Mouse (Mus musculus) liver, adult (tissue): ENCODE measurements around the gene Lrrc41.

Source experiments
- GATA4 ChIP-seq: IDR thresholded peaks from 2 replicates; pipeline ENCODE4 v1.6.1; 2014; ENCODE audit warnings: mild to moderate bottlenecking, low read length; ENCODE audit not compliant: insufficient replicate concordance

Gene Lrrc41

DNA sequence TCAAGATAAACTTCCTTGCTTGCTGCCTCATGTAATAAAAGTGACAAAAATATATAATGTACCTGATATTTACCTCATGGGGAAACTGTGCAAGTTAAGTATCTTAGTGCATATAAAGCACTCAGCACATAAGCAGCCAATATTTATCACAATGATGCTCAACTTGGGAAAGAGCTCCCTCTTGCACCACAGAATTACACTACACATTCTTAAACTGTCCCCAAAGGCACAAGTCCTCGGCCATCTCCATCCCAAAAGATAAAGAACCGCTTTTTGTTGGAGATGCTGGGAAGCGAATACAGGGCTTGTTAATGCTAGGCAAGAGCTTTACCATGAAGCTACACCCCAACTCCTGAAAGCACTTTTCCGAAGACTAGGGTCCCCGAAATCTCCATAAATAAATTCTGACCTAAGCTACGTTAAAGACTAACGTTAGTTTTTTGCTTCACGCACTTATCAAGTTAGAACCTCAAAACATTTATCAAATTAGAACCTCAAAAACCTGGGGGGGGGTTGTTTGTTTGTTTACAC lies 859 bp upstream of the Lrrc41 start:
- TF ChIP-seq GATA4, result no peak

DNA sequence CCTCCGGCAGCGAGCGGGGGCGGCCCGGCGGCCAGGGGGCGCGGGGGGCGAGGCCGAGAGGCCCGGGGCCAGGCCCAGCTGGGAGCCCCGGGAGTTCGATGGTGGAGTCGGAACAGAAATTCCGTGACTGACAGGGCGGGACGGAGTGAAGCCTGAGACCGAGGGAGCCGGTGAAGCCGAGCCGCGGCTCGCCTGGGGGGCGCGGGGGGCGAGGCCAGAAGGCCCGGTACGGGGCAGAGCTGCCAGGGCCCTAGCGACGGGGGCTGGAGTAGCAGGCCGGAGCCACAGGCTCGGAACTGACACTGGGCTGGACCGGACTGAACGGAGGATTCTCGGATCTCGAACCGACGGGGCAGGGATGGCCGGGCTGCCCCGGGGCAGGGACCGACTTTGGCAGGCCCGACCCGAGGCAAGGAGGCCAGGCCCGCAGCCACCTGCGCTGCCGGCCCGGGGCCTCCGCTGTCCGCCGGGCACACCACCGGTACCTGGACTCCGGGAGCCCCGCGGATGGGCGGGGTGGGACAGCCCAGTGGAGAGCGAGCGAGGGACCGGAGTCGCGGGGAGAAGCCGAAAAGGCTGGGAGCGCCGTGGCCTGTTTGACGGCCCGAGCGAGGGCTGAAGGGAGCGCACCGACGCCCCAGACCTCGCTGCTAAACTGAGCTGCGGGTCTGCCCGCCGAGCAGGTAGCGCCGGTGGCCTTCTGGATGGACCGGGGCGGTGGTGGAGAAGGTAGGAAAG lies 731 bp downstream of the Lrrc41 start:
- TF ChIP-seq GATA4, result no peak

DNA sequence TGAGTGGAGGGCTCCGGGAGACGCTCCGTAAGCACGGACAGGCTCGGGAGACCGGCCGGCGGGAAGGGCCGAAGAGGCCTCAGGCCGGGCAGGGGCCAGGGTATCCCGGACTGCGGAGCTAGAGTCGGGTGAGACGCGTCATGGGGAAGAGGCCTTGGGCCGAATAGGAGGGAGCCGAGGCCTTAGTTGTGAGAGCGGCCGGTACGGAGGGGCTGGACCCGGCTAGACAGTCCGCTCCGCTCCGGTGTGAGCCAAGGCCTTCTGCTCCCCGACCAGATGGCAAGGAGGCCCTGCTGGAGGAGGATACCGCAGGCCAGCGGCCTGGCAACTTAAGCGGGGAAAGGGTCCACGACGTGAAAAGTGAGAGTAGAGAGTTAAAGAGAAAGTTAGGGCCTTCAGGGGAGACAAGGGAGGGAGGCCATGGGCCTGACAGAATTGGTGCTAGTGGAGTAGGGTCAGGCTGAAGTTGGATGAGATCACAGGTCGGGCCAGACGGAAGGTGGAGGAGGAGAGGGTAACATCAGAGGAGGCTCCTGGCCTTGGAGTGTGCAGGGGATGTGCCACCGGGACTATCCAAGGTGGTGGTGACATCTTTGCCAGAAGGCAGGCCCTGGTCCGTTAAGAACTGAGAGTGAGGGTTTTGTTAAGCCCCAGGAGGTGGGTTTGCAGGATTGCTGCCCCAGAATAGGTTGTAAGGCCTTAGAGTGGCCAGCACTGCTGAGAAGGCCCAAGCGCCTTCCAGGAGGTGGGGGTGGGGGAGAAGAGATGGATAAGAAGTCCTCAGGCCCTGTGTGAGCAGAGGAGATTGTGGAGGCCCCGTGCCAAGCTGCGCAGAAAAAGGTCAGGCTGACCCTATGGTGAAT lies 1.5 kb downstream of the Lrrc41 start:
- no peak for TF ChIP-seq GATA4

DNA sequence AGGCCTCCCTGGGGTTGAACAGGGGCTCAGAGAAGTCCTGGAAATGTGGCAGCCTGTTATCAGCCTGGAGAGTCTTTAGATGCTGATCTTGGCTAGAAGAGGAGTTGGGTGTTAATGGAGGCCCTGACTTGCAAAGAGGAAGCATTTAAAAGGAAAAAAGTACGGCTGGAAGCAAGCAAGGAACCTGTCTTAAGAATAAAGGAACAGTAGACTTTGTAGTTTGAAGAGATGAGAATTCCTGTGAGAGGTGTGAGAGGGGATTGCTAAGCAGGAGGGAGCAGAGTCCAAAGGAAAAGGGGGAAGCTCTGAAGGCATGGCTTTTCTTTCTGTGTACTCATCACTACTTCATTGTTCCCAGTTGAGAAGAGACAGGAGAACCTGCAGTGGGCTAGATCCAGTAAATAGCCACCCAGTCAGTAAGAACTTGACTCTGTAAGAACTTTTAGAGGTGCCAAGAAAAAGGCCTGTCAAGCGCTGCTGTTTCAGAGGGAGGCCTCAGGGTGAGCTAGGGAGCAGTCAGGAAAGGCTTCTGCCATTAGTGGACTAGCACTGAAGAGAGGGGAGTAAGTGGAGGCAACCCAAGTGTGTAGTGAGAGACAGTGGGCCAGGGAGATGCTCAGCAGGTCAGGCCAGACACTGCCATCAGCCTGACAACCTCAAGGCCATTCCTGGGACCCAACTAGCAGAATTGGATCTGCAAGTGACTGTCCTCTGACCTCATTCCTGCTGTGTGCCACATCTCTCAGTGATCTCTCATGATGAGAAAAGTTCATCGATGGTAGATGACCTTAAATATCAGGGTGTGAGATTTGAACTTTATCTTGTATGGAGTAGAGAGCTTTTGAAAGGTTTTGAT lies 2.4 kb downstream of the Lrrc41 start:
- TF ChIP-seq GATA4, result no peak

DNA sequence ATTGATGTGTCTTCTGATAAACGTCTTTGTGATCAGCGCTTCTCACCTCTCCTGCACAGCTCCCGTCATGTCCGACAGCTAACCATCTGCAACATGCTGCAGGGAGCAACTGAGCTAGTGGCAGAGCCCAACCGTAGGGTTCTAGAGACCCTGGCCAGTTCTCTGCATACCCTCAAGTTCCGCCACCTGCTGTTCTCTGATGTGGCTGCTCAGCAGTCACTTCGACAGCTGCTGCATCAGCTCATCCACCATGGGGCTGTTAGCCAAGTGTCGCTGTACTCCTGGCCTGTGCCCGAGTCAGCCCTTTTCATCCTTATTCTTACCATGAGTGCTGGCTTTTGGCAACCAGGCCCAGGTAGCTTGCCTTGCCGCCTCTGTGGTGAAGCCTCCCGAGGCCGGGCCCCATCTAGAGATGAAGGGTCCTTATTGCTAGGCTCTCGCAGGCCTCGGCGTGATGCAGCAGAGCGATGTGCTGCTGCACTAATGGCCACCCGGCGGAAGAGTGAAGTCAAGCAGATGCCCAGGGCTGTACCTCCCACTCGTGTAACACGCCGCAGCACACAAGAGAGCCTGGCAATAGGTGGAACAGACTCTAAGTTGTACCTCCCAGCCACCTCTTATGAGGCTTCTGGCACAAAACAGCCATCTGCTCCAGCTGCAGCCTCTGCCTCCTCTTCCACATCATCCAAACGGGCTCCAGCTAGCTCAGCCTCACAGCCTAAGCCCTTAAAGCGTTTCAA lies 13.6 kb downstream of the Lrrc41 start:
- TF ChIP-seq GATA4, result no peak

DNA sequence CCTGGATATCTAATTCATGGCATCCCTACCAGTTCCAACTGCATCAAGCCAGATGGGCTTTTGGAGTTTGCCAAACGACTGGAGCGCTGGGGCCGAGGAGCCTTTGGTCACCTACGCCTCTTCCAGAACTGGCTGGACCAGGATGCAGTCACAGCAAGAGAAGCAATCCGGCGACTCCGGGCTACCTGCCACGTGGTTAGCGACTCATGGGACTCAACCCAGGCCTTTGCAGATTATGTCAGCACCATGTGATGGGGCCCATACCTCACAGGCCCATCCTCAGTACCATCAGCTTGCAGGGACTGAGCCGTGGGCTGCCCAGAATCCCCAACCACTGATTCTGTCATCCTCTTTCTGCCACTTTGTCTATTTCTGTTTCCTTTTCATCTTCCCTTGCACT lies 21.2 kb downstream of the Lrrc41 start:
- no peak for TF ChIP-seq GATA4

DNA sequence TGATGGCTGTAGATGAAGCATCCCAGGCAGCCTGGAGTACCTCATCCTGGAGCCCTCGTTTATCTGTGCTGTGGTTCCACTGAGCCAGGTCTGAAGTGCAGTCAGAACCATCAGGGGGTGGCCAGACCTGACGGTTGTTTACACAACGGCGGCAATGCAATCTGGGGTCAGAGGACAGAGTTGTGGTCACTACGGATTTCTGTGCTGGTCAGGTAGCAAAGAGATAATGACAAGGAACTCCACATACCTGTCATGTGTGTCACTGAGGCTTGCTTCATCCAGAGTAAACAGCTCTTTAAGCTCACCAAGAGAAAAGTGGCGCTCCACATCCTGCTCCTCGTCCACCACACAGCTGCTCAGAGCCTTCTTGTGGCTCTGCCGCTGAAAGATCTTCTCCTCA lies 22.1 kb downstream of the Lrrc41 start:
- TF ChIP-seq GATA4, result no peak

DNA sequence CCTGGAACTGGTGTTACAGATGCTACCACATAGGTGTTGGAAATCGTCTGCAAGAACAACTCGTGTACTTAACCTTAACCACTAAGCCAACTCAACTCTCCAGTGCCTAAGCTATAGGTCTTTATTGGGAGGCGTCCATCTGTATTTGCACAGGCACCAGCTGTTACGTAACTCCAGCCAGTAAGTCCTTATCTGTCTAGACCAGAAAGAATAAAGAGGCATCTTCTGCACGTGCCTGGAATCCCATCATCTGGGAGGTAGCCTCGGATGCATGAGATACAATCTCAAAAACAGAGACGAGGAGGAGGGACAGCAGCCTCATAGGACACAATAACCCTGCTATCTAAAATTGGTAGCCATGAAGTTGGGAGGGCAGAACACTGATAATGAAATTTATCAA lies 25.9 kb downstream of the Lrrc41 start:
- TF ChIP-seq GATA4, result no peak

DNA sequence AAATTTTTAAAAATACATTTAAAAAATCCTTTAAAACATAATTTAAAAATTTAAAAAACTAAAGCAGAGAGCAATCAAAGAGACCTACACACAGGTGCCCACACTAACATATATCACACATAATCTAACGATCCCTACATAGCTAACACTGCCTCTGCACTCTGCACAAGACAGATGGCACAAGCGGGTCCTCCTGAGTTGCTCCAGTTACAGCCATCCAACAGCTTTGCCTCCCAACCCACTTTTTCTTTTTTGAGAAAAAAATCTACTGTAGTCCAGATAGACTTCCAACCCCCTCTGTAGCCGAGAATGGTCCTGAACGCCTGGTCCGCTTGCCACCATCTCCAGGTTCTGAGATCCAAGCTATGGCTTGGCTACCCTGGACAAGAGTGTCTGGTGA lies 30.2 kb downstream of the Lrrc41 start:
- no peak for TF ChIP-seq GATA4

DNA sequence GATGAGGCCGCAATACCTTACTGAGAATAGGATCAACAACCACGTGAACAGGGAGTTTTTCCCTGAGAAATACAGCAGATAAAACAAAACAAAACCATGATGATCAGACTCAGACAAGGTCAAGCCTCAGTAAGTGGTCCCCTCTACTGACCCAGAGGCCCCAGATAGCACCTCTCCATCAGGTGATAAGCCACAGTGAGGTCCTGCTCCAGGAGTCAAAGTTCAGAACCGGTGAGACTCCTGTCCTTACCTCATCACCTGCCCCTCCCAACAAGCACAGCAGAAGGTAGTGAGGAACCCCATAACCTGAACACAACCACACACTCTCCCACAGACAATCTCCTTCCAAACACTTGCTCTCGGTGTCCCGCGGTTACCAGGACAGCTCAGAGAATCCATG lies 35.6 kb downstream of the Lrrc41 start:
- TF ChIP-seq GATA4, result no peak

DNA sequence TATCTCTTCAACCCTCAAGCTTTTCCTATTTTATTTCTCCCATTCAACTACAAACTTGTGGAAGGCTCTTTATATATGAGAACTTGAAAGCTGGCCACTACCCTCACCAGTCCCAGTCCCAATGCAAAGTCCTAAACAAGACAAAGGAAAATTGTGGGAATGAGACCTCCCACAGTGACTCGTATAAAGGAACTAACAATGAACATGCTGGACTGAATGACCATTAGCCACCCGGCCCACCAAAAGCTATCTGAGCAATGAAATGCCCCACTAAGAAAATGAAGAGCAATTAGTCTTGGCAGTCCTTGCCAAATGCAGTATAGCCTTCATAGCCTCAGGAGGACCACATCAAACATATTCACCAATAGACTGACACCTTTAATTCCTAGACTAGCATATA lies 36.4 kb downstream of the Lrrc41 start:
- no peak for TF ChIP-seq GATA4

DNA sequence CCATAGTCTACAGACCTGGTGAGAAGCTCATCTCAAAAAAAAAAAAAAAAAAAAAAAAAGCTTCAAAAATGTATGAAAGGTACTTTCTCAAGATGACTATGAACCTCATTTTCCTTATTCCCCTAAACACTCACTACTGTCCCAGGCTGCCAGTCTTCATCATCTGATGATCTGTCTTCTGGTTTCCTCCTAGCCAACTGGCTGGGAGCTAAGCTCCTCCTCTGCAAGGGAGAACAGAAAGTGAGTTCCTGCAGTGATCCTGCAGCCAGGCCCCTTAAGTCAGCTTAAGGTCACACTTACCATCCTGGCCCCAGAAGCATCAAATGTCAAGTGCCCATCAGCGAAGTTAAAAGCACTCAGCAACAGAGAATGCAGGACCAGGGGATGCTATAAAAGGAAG lies 47.7 kb downstream of the Lrrc41 start:
- no peak for TF ChIP-seq GATA4

DNA sequence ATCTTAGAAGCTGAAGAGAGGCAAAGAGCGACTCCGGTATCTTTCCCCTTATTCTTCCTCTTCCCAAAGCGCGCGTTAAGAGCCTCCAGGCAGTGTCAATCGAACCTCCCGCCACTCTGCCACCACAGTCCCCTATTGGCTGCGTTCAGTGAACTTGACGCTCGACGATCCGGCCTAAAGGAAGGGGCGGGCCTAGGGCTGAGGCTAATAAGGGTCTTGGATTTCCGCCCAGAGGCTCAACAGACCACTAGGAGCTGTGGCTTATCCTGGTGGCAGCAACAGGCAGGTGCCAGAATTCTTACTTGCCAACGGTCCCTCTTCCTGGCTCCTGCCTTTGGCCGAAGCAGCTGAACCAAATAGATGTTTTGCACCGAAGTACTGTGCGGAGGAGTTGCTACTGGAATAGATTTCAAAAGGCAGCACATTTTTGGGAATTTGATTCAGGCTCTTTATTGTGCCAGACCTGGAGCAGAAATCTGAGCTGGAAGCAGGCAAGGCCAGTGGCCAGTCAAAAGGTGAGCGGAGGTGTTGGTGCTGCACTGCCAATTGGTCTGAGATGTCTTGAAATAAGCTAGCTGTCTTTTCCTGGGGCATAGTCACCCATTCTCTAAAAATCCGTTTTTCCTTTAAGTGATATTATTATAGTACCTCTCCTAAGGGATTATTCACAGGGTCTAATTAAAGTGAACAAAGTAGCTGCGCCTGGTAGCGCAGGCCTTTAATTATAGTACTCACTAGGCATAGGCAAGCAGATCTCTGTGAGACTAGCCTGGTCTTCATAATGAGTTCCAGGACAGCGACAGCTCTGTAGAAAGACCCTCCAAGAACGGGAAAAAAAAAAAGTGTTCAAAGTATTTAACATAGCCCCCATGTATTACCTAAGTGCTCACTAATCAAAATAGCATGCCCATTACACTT lies 48.8 kb downstream of the Lrrc41 start, which contains the start of the genes Rad54l and Pomgnt1:
Rad54l (minus strand) TSS at position 89 of the 918 bp plus-strand sequence.
Pomgnt1 (plus strand) TSS at position 239 of the 918 bp plus-strand sequence.
- no peak for TF ChIP-seq GATA4

DNA sequence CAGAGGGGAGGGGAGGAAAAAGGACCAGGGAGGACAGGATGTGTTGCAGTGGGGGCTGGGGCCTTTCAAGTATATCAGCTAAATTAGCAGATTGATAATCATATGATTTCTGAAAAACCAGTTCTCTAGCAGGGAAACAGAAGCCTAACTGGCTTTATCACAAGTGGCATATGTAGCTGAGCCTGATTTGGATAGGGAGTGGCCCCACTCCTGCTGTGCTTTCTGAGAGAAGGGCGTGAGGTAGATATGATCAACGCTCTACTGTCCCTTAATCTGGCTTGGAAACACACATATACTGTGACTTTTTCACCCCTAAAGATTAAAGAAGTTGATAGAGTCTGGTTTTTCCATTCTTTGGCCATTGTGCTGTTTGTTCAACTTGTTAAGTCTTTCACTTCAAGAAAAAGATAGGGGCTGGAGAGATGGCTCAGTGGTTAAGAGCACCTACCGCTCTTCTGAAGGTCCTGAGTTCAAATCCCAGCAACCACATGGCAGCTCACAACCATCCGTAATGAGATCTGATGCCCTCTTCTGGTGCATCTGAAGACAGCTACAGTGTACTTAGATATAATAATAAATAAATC lies 50.8 kb downstream of the Lrrc41 start:
- no peak for TF ChIP-seq GATA4
